In genomic region chr11:50290486-50291225, GRCm38 (mm10) we compare ENCODE assay signal across 7 mouse cellular contexts. TPM values are rescaled to one million over a fixed set of nuclear protein-coding genes. Genes with fewer than 3 reads are reported as not detected.
DNase-seq lines count a peak whose midpoint lies in the region; ATAC-seq and TF ChIP-seq lines count a peak whose summit lies in the region.

No protein-coding gene starts in this region.

- peak overlapping the region; percentile 40; the same call in 1 of the 2 replicates for H3K27ac ChIP-seq in spleen, adult 2 months (ENCODE audit: insufficient read depth, low read length)
- peak overlapping the region; percentile 99 for H3K27ac ChIP-seq in forebrain, embryonic 10.5 days
- H3K27ac ChIP-seq in kidney, postnatal 0 days: peak overlapping the region; percentile 98
- H3K27ac ChIP-seq in neural tube, embryonic 12.5 days: no peak overlapping the region

- H3K4me2 ChIP-seq in kidney, postnatal 0 days (ENCODE audit: low read length): peak overlapping the region; percentile 76
- peak overlapping the region; percentile 74 for H3K4me2 ChIP-seq in neural tube, embryonic 12.5 days (replicated peaks)

- H3K36me3 ChIP-seq in spleen, adult 2 months (ENCODE audit: control insufficient read depth, insufficient read depth, low read length): peaks cover 3% of the 10 kb centered on the region; the same call in 1 of the 2 replicates
- H3K36me3 ChIP-seq in forebrain, embryonic 10.5 days (replicated peaks): peaks cover 68% of the 10 kb centered on the region
- H3K36me3 ChIP-seq in kidney, postnatal 0 days (ENCODE audit: insufficient read depth, low read length): peaks cover 14% of the 10 kb centered on the region
- peaks cover 13% of the 10 kb centered on the region; the same call in 1 of the 2 replicates for H3K36me3 ChIP-seq in neural tube, embryonic 12.5 days

- H3K9me3 ChIP-seq in forebrain, embryonic 10.5 days: no peaks in the 10 kb centered on the region
- H3K9me3 ChIP-seq in kidney, postnatal 0 days (replicated peaks; ENCODE audit: low read length): no peaks in the 10 kb centered on the region
- no peaks in the 10 kb centered on the region for H3K9me3 ChIP-seq in neural tube, embryonic 12.5 days

- no peaks in the 10 kb centered on the region for H3K27me3 ChIP-seq in spleen, adult 2 months (ENCODE audit: control insufficient read depth, insufficient read depth, low read length)
- H3K27me3 ChIP-seq in forebrain, embryonic 10.5 days (ENCODE audit: poor library complexity, severe bottlenecking): no peaks in the 10 kb centered on the region
- no peaks in the 10 kb centered on the region for H3K27me3 ChIP-seq in kidney, postnatal 0 days (ENCODE audit: insufficient read depth, low read length)
- no peaks in the 10 kb centered on the region for H3K27me3 ChIP-seq in neural tube, embryonic 12.5 days (replicated peaks)

- ATAC-seq in kidney, postnatal 0 days (replicated peaks; ENCODE audit: low FRiP score, low read depth): no peak
- ATAC-seq in neural tube, embryonic 12.5 days (ENCODE audit: low FRiP score, low read depth): no peak

- H3K4me1 ChIP-seq in spleen, adult 2 months (ENCODE audit: control insufficient read depth, insufficient read depth, insufficient read length): peaks cover 12% of the 10 kb centered on the region
- H3K4me1 ChIP-seq in forebrain, embryonic 10.5 days: peaks cover 28% of the 10 kb centered on the region
- H3K4me1 ChIP-seq in kidney, postnatal 0 days (replicated peaks; ENCODE audit: insufficient read depth, low read length): no peaks in the 10 kb centered on the region
- peaks cover 11% of the 10 kb centered on the region for H3K4me1 ChIP-seq in neural tube, embryonic 12.5 days

- peak overlapping the region; percentile 98 for H3K9ac ChIP-seq in kidney, postnatal 0 days (ENCODE audit: low read depth, low read length)
- peak overlapping the region; percentile 97 for H3K9ac ChIP-seq in neural tube, embryonic 12.5 days

- 14% methylated on average over 20 of the region's 20 CpGs for WGBS in spleen, adult 2 months
- WGBS in forebrain, embryonic 10.5 days: 18% methylated on average over 20 of the region's 20 CpGs
- WGBS in kidney, postnatal 0 days: 2% methylated on average over 20 of the region's 20 CpGs
- 11% methylated on average over 20 of the region's 20 CpGs for WGBS in neural tube, embryonic 12.5 days

- no peak for TF ChIP-seq CTCF in spleen, adult 2 months (IDR thresholded peaks at IDR 0.05; ENCODE audit: extremely low read depth, insufficient read depth, insufficient read length, insufficient replicate concordance)
- TF ChIP-seq CTCF in kidney, postnatal 0 days (IDR thresholded peaks at IDR 0.05; ENCODE audit: low read depth): no peak

- TF ChIP-seq POLR2A in spleen, adult 2 months (IDR thresholded peaks at IDR 0.05; ENCODE audit: low read depth, low read length): no peak

- H3K4me3 ChIP-seq in spleen, adult 2 months (ENCODE audit: extremely low read depth, insufficient read depth, insufficient read length): peak overlapping the region; percentile 74
- peak overlapping the region; percentile 98 for H3K4me3 ChIP-seq in forebrain, embryonic 10.5 days
- H3K4me3 ChIP-seq in kidney, postnatal 0 days (replicated peaks; ENCODE audit: low read depth, low read length): peak overlapping the region; percentile 91
- H3K4me3 ChIP-seq in neural tube, embryonic 12.5 days: peak overlapping the region; percentile 94

- DNase-seq in spleen, adult 2 months (ENCODE audit: low read depth in 1 of 2, low spot score in 2 of 2): no peak
- no peak for DNase-seq in spleen, postnatal 36 days (ENCODE audit: low spot score in 2 of 2)
- DNase-seq in forebrain, embryonic 10.5 days (ENCODE audit: extremely low spot score, low spot score): no peak
- peak; percentile 83 for DNase-seq in kidney, postnatal 0 days (ENCODE audit: low spot score)
- DNase-seq in cerebellum, adult 8-10 months: no peak
- DNase-seq in layer of hippocampus, adult 18-20 months (ENCODE audit: low spot score in 2 of 2): no peak

RNA-seq across cellular contexts. Expression of gene Maml1, which starts 1.5 kb away (rescaled TPM):
- polyA plus RNA-seq in spleen, adult 2 months (2012; rRNA removed): 15.0 and 19.3 TPM in 2 replicates
- polyA plus RNA-seq in forebrain, embryonic 10.5 days (2016; fragmentation: Nextera tagmentation; extraction: Ambion mirVana): 5.4 and 5.8 TPM in 2 replicates
- 5.0 and 6.0 TPM in 2 replicates for polyA plus RNA-seq in kidney, postnatal 0 days (2015; fragmentation: Nextera tagmentation; extraction: Ambion mirVana)
- 6.4 and 7.3 TPM in 2 replicates for polyA plus RNA-seq in neural tube, embryonic 12.5 days (2016; fragmentation: Nextera tagmentation; extraction: Ambion mirVana)
- 10 to 100 TPM; 11.0 to 11.3 TPM for total RNA-seq in layer of hippocampus, adult 18-20 months (2021)

RNA-seq across cellular contexts. Expression of gene Canx, which starts 34.8 kb away (rescaled TPM):
- 23.2 and 23.5 TPM in 2 replicates for polyA plus RNA-seq in spleen, adult 2 months (2012; rRNA removed)
- polyA plus RNA-seq in forebrain, embryonic 10.5 days (2016; fragmentation: Nextera tagmentation; extraction: Ambion mirVana): 334 and 352 TPM in 2 replicates
- polyA plus RNA-seq in kidney, postnatal 0 days (2015; fragmentation: Nextera tagmentation; extraction: Ambion mirVana): 302 and 330 TPM in 2 replicates
- polyA plus RNA-seq in neural tube, embryonic 12.5 days (2016; fragmentation: Nextera tagmentation; extraction: Ambion mirVana): 277 and 291 TPM in 2 replicates
- 100 to 1,000 TPM; 411 to 425 TPM for total RNA-seq in layer of hippocampus, adult 18-20 months (2021)

RNA-seq across cellular contexts. Expression of gene Ltc4s, which starts 52.2 kb away (rescaled TPM):
- polyA plus RNA-seq in spleen, adult 2 months (2012; rRNA removed): 44.9 and 53.9 TPM in 2 replicates
- polyA plus RNA-seq in forebrain, embryonic 10.5 days (2016; fragmentation: Nextera tagmentation; extraction: Ambion mirVana): 0.79 and 1.1 TPM in 2 replicates
- 8.5 and 9.6 TPM in 2 replicates for polyA plus RNA-seq in kidney, postnatal 0 days (2015; fragmentation: Nextera tagmentation; extraction: Ambion mirVana)
- 0.32 and 1.4 TPM in 2 replicates for polyA plus RNA-seq in neural tube, embryonic 12.5 days (2016; fragmentation: Nextera tagmentation; extraction: Ambion mirVana)
- 1 to 10 TPM; 6.8 to 7.1 TPM for total RNA-seq in layer of hippocampus, adult 18-20 months (2021)

Comparison
In these comparisons a context has a peak if more than half of its experiments do, and no peak if none do; other contexts are left out.
1. RNA of gene Canx, which starts 34.8 kb away (polyA plus RNA-seq): 334 to 352 TPM in forebrain, embryonic 10.5 days, 302 to 330 TPM in kidney, postnatal 0 days and 277 to 291 TPM in neural tube, embryonic 12.5 days; 23.2 to 23.5 TPM in spleen, adult 2 months; every median in the first group is over 10 times any median in the second.
2. Peak in every context shown above with its lines, with median percentiles within 50 percentile points of each other: H3K4me3 ChIP-seq.